Mouse (Mus musculus): ENCODE data around the gene Gm12258.
"Not testable (repeated sequence)": the region's sequence is repeated elsewhere in the genome, so short reads cannot be mapped to it uniquely, and the experiment has no call there.

Gm12258 gene

DNA sequence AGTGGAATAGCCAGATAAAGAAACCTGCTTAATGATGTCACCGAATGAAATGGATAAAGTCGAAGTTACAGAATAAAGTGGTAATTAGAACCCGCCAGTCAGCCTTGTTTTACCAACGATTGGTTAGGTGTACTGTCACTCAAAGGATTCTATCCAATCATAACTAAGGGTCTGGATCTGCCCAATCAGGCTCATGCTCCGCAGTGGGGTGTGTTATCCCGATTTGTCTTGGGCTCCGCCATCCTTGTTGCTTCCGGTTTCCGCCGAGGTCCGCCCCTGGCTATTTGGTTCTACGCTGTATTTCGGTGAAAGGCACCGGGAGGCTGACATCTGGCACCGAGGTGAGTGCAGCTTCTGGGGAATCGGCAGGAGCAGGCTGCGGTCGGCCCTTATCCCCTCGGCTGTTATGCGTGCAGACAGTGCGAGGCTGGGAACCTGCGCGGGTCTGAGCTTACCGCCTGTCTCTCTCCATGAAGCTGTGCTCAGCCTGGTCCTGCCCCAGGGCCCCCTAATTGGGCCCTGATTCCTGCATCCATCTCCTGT lies at the start of gene Gm12258:
TSS of gene Gm12258 (plus strand) at position 240 of the 543 bp plus-strand sequence.
- peak; percentile 87 to 92 for DNase-seq (ENCODE audit: low spot score in 2 of 2)

DNA sequence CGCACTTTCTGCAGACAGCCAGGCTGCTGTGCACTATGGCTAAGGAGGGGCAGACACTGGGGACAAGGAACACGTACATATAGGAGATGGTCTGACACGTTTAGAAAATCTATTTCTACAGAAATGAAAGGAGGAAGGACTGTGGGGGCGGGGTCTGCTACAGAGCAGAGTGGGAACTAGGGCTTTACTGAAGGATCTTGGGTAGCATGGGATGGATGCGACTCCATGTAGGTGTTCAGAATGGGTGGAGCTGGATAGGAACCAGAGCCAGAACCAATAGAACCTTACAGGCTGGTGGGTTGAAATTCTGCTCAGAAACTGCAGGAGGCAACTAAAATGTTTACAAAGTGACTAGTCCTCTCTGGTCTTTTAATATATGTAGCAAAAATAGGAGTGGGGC lies 47.2 kb upstream of the Gm12258 start:
- DNase-seq (ENCODE audit: low spot score in 2 of 2): no peak

DNA sequence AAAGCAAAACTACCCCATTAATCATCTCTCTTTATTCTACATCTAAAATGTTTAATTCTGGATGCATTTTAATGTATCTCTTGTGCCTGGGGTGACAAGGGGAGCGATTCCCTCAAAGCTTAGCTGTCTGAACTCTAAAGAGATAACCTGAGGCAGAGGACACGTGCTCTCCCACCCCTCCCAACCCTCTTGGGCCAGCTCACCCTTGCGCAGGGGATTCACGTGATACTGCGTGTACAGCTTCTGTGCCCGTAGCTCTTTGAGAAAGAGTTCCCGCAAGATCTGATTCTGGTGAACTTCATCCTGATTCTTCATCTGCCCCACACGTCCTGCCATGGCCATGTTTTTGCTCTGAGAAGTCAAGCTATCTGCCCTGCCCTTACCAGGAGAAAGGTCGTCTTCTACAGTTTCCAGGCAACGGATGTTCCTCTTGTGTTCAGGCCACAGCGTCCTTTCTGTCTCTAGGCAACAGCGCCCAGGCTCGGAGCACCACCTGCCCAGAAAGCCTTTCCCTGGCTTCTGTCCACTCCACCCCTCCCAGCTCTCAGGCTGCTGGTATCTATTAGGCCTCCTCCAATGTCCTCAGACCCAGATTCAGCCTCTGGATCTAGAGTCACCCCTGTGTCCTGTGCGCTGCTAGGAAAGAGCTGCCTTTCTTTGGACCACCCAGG lies 45.3 kb upstream of the Gm12258 start, which contains the start of gene Fam183b:
TSS of gene Fam183b (minus strand) at position 403 of the 671 bp plus-strand sequence.
- DNase-seq (ENCODE audit: low spot score in 2 of 2): no peak

DNA sequence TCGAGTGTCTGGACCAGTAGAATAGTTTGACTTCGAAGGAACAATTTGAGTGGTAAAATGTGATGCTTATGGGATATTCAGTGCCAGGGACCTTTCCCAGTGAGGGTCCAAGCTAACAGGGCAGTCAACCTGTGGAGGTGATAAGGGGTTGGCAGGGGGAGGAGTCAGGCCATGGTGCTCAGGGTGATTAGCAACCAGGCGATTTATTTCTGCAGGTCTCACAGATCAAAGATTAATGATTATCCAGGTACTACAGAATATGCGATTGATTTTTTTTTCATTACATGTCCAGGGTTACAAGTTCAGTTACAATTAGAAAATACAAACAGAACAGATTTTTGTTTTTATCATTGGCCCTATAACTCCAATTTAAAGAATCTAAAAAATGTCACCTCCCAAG lies 43.1 kb upstream of the Gm12258 start:
- DNase-seq (ENCODE audit: low spot score in 2 of 2): no peak

DNA sequence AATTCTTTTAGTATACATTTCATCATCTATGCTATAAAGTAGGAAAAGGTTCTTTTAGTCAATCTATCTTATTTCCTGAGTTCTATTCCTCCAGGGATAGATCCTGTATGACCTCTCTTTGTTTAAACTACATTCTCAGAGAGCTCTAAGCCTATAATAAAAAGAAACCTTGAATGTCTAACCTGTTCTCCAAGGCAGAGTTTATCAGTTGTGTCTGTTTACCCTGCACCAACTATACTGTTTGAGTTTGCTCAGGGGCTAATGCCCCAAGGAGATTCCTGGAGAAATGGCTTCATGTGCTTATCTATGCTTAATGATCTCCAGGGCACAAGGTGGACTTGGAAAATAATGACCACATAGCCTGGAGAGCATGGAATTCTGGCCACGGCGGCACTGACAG lies 42.6 kb upstream of the Gm12258 start:
- DNase-seq (ENCODE audit: low spot score in 2 of 2): no peak

DNA sequence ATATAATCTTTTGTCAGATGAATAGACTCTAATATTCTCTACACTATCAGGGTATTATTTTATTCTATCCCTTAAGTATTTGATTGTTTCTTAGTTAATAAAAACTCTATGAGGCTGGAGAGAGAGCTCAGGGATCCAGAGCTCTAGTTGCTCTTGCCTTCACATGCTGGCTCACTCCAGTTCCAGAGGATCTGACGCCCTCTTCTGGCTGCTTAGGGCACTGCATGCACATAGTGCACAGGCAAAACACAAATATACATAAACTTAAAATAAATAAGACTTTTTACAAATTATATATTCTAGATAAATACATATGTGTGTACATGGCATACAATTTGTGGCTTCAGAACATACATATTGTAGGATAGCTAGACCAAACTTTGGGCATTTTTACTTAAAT lies 35.0 kb upstream of the Gm12258 start:
- no peak for DNase-seq (ENCODE audit: low spot score in 2 of 2)

DNA sequence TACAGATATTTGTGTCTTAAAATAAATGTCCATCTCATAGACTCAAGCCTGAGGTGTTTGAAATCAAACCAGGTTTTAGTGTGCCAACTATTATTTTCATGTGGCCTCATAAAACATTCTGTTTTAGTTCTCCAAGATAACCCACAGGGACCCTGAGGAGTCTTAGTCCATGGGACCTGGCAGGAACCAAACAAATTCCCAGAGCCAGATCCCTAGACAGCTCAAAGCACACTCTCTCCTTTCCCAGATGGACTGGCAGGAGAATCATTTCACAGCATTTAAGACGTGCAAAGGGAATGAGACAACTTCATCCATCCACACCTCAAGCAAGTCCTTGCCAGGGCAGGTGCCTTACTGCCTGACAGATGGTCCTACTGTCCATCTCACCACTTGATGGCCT lies 32.3 kb upstream of the Gm12258 start, which contains the start of gene Olfr313:
TSS of gene Olfr313 (plus strand) at position 301 of the 400 bp plus-strand sequence.
- not testable (repeated sequence) for DNase-seq (ENCODE audit: low spot score in 2 of 2)

DNA sequence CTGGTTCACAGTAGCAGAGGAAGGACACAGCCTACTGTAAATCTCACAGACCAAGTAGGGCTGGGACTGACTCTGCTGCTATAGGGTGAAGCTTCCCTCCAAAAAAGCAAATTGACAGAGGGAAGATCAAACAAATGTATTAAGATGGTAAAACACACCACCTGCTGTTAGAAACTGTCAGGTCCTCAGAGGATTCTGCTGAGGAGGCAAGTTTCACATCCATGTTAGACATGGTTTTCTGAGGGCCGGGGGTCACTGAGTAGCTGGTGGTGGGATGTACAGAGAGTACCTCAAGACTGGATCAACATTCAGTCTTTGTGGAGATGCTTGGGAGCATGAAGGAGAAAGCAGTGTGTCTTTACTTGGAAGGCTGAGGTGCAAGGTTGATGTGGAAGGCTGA lies 31.3 kb upstream of the Gm12258 start:
- no peak for DNase-seq (ENCODE audit: low spot score in 2 of 2)

DNA sequence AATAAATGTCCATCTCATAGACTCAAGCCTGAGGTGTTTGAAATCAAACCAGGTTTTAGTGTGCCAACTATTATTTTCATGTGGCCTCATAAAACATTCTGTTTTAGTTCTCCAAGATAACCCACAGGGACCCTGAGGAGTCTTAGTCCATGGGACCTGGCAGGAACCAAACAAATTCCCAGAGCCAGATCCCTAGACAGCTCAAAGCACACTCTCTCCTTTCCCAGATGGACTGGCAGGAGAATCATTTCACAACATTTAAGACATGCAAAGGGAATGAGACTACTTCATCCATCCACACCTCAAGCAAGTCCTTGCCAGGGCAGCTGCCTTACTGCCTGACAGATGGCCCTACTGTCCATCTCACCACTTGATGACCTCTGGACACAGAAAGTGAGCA lies 18.0 kb upstream of the Gm12258 start, which contains the start of gene Olfr312:
TSS of gene Olfr312 (plus strand) at position 301 of the 400 bp plus-strand sequence.
- not testable (repeated sequence) for DNase-seq (ENCODE audit: low spot score in 2 of 2)

DNA sequence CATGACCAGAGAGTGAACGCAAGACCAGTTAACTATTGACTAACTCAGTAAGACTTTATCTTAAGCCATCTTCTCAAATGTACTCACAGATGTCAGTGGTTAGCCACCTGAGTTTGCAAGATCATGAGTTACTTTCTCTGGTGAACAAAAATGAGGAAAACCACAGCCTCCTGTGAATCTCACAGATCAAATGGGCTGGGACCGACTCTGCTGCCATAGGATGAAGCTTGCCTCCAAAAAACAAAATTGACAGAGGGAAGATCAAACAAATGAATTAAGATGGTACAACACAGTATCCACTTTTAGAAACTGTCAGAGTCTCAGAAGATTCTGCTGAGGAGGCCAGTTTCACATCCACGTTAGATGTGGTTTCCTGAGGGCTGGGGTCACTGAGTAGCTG lies 17.2 kb upstream of the Gm12258 start:
- no peak for DNase-seq (ENCODE audit: low spot score in 2 of 2)

DNA sequence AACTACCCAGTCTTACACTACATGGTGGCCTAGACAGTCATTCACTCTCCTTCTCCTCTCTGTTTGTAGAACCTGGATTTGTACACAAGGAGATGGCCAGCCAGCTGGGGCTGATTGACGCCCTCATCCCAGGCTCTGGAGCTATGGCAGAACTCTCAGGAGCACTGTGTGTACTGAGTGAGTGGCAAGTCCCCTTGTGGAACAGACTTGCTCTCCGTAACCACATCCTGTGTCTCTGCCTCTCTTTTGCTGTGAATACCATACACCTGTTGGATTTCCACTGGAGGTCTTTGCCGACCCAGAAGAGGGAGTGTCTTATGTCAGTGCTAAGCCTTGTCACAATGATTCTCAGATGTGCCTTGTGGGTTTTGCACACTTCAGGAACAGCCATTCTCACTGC lies 14.4 kb upstream of the Gm12258 start:
- not testable (repeated sequence) for DNase-seq (ENCODE audit: low spot score in 2 of 2)

DNA sequence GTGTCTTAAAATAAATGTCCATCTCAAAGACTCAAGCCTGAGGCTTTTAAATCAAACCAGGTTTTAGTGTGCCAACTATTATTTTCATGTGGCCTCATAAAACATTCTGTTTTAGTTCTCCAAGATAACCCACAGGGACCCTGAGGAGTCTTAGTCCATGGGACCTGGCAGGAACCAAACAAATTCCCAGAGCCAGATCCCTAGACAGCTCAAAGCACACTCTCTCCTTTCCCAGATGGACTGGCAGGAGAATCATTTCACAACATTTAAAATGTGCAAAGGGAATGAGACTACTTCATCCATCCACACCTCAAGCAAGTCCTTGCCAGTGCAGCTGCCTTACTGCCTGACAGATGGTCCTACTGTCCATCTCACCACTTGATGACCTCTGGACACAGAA lies 8.0 kb upstream of the Gm12258 start, which contains the start of gene Olfr311:
TSS of gene Olfr311 (plus strand) at position 301 of the 400 bp plus-strand sequence.
- not testable (repeated sequence) for DNase-seq (ENCODE audit: low spot score in 2 of 2)

DNA sequence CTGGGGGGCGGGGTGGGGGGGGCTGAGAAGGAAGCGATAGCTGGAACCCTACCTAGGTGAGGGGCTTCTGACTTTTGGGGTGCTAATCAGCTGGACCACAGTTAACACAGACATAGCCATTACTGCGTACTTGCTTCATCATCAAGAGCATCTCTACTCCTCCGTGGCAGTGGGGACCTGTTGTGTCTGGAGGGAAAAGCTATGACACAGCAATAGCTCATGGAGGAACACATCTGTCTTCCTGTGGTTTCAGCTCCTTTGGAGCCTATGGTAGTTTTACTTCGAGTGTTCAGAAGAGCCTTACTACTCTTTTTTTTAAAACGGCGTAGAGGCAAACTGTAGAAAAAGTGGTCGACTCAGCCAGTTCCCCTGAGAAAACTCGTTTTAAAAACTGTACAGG lies 678 bp downstream of the Gm12258 start:
- no peak for DNase-seq (ENCODE audit: low spot score in 2 of 2)

DNA sequence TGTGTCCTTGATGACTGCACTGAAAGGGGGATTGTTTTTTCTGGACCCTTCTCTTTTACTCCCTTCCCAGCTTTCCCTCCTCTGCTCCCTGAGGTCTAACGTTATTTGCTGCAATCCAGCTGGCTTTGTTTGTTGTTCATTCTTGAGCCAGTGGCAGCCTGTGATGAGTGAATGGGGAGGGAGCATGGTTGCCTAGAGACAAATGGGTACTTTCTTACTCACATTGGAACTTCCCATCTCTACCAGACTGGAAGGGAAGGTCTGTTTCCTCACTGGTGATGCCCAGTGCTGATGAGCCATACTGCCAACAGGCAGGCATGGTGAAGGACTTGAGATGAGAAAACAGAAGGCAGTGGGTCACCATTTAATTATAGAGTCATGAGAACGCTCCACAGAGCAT lies 2.8 kb downstream of the Gm12258 start:
- DNase-seq (ENCODE audit: low spot score in 2 of 2): no peak

DNA sequence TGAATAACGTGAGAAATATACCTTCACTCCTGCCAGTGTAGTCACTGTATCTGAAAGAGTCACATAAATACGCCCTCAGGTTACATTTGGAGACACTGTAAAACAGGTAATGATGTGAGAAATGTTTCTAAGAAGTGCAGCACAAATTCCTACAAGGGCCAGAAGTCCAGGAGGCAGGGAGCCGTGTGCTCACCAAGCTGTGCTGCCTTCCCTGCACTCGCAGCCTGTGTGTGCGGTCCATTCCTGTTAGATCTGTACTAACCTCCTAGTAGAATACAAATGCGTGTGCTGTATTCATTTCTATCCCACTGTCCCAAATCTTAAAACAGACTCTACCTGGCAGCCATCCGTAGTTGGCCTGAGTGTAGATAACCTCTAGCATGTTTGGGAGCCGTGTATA lies 13.8 kb downstream of the Gm12258 start:
- DNase-seq (ENCODE audit: low spot score in 2 of 2): no peak

DNA sequence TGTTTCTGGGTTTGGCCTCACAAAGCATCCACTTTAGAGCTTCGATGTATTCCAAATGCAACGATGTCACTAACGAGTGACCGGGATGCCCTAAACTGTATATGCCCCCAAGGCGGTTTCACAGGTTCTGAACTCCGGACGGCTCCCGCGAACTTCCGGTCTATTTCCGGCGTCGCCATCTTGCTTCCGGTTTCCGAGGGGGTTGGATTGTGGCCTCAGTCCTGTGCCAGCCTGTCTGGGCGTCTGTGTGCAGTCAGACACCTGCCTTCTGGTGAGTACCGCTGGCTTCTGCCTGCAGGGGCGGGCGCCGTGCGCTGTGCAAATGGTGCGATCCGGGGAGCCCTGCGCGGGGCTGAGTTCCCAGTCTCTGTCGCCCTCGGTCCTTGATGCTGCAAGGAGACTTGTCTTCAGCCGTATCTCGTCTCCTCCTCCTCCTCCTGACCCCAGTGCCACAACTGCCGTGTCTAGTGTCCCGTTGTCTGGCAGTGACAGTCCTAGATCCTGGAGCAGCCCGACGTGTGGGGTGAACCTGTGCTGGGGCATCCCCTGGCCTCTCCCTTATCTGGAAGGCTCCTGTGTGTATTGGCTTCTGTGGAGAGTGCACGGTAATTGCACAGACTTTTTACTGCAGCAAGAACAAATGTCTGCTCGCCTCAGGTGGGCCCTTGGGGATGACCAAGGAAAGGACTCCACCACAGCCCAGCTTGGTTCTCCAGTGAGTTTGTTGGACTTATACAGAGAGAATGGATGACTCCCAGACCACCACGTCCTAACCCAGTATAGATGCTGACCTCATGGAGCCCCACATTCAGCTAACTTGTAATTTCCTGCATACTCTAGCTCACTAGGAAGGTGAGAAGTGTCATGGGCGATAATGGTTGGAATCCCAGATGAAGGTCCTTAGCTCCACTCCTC lies 20.3 kb downstream of the Gm12258 start, which contains the start of gene 2810021J22Rik:
TSS of gene 2810021J22Rik (plus strand) at position 178 of the 915 bp plus-strand sequence.
- DNase-seq (ENCODE audit: low spot score in 2 of 2): peak; percentile 87 to 89

DNA sequence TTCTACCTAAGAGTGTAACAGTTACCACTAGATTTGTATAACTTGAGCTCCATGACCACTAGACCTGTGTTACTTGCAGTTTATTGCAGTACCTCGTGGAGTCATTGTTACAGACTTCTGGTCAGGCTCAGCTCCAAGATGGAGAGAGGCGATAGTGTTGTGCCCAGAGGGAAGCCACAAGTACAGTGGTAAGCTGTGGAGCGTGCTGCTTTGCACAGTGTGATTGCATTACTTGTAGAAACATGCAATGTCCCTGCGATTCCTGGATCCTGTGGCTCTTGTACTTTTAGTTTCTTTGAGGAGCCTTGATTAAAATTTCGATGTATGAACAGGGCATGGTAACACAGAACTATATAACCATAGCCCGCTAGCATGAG lies 21.0 kb downstream of the Gm12258 start:
- no peak for DNase-seq (ENCODE audit: low spot score in 2 of 2)

DNA sequence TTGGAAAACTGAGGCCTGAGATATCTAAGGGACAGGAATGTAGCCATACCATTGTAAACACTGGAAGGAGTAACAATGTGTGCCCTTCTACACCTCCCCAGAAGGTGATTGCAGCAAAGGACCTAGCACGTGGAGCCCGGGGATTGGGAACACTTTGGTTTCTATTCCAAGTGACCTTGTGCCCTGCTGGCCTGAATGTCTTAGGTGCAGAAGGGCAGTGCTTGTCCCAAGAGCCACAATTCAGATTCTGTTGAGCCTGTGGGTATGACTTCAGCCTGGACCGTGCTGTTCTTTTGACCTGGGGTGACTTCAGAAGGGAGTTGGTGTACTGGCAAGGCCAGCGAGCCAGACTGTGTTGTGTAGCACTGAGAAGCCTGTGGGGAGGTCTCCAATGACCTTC lies 24.0 kb downstream of the Gm12258 start:
- no peak for DNase-seq (ENCODE audit: low spot score in 2 of 2)

DNA sequence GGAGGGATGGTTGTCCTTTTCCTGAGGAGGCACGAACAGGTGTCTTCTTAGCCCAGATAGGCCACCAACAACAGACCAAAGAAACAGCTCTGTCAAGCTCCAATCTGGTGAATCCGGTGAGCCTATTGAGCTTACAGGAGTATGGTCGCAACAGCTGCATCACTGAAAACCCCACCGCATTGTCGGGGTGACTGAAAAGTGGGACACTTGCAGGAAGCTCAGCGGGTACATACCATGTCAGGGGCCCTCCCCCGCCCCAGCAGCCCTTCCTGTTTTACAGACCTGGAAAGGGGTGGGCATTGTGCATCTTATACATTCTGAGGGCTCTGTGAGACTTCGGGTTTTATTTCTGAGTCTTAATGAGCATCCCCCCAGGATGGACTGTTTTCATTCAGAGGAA lies 36.8 kb downstream of the Gm12258 start:
- DNase-seq (ENCODE audit: low spot score in 2 of 2): no peak

DNA sequence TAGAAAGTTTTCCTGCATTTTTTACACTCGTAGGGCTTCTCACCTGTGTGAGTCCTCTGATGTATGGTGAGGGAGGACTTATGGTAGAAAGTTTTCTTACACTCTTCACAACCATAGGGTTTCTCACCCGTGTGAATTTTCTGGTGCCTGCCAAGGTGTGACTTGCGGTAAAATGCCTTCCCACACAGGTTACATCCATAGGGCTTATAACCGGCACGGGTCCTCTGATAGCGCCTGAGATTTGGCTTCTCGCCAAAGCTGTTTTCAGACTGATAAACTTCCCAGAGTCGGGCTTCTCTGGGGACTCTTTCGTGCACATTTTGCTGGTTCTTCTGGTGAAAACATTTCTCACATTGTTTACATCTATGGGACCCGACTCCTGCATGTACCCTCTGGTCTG lies 43.6 kb downstream of the Gm12258 start:
- DNase-seq (ENCODE audit: low spot score in 2 of 2): no peak

DNA sequence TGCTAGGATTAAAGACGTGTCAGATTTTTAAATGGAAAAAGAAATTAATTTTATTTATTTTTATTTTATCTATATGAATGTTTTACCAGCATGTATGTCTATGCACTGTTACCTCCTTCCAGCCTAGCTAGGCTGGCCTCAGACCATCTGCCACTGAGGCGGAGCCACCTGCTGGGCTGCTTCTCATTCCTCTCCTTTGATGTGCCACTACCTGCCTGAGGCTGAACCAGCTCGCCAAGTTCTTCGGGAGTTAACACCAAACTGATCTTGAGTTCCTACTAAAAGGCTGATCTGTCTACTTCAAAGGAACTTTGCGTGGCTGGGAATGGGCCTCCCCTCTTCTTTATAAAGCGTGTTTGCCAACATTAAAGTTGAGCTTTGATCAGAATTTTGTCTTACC lies 47.5 kb downstream of the Gm12258 start:
- no peak for DNase-seq (ENCODE audit: low spot score in 2 of 2)

DNA sequence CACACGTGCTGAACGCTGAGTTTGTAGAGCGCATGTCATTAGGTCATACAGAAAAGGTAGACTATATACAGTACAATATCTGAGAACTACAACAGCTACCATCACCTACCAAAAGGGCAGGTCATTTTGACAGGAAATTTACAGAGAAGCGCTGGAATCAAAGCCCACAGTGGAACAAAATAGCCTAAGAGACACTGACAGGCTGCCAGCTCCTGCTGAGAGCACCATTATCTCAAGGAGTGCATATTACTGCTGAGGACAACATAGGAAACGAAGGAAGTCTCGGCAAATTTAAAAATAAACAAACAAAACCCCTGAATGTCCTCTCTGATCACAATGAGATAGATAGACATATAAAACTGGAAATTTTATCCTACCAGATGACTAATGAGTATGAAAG lies 50.5 kb downstream of the Gm12258 start:
- no peak for DNase-seq (ENCODE audit: low spot score in 2 of 2)

Measured in natural killer cell, adult 2 months (primary cell).